Mouse (Mus musculus) heart, adult 2 months (tissue): ENCODE data around the gene Ppp1r36. TPM values are rescaled to one million over a fixed set of nuclear protein-coding genes. Genes with fewer than 3 reads are reported as not detected.

Experiments
- DNase-seq, 2 experiments: peaks; one replicate each; pipeline ENCODE4 v3.0.0; 2021
- H3K27ac ChIP-seq: fragments of 200-600 bp; 2 replicates; pipeline ENCODE4 v1.8.1; 2022
- H3K27me3 ChIP-seq: fragments of 200-500 bp; 2 replicates; pipeline ENCODE4 v1.6.1; 2012; ENCODE audit warnings: mild to moderate bottlenecking, low read length, inconsistent platforms, mixed read lengths; ENCODE audit not compliant: control insufficient read depth, insufficient read depth
- H3K36me3 ChIP-seq: fragments of 200-500 bp; 2 replicates; pipeline ENCODE4 v1.6.1; 2012; ENCODE audit warnings: low read length, inconsistent platforms; ENCODE audit not compliant: control insufficient read depth, insufficient read depth
- H3K4me1 ChIP-seq: fragments of 200-500 bp; 2 replicates; pipeline ENCODE4 v1.6.1; 2011; ENCODE audit warnings: low read length; ENCODE audit not compliant: control insufficient read depth, insufficient read depth
- H3K4me3 ChIP-seq: fragments of 200-600 bp; 2 replicates; pipeline ENCODE4 v1.8.1; 2022
- H3K79me2 ChIP-seq: fragments of 200-500 bp; replicated peaks from 2 replicates; pipeline ENCODE4 v1.6.1; 2012; ENCODE audit warnings: mild to moderate bottlenecking, inconsistent platforms, low read length, moderate library complexity, mixed read lengths; ENCODE audit not compliant: control insufficient read depth, insufficient read depth
- H3K9ac ChIP-seq: fragments of 200-500 bp; 2 replicates; pipeline ENCODE4 v1.6.1; 2012; ENCODE audit warnings: low read depth, mild to moderate bottlenecking, control low read depth, inconsistent platforms, low read length, mixed read lengths
- CTCF ChIP-seq: fragments of 200-600 bp; IDR thresholded peaks from 2 replicates; pipeline ENCODE4 v1.8.1; 2022; ENCODE audit warnings: antibody characterized with exemption, mild to moderate bottlenecking, moderate library complexity
- EP300 ChIP-seq: fragments of 200-500 bp; IDR thresholded peaks from 2 replicates; pipeline ENCODE4 v1.6.1; 2011; ENCODE audit warnings: low read depth, low read length, control low read depth; ENCODE audit not compliant: insufficient read depth
- POLR2A ChIP-seq: fragments of 200-500 bp; IDR thresholded peaks from 2 replicates; pipeline ENCODE4 v1.6.1; 2011; ENCODE audit warnings: mild to moderate bottlenecking, low read depth, low read length, control low read depth; ENCODE audit not compliant: insufficient read depth
- WGBS: fragments of 180-500 bp; shearing (Covaris S2); methylation state at CpG from one replicate; pipeline ENCODE4 v1.1.7; 2018; 5-methylcytosine and 5-hydroxymethylcytosine counted together
- intact Hi-C: fragments of 180-260 bp; cut with DNase I; formaldehyde crosslinking; loops from one replicate; pipeline ENCODE4 v1.15.1; 2025
- polyA plus RNA-seq: library from polyadenylated mRNA; depleted of rRNA; stranded (reverse); fragments of >200 nt; gene quantifications from 2 replicates; pipeline ENCODE4 v1.2.3, GENCODE M21; 2012
- total RNA-seq, 2 experiments: library from RNA; stranded (reverse); gene quantifications; 2 replicates each; pipeline ENCODE4 v1.2.3; 2021

Gene Ppp1r36
- total and polyA plus RNA-seq, 3 experiments, result 0.14 to 0.41 (median 0.16) TPM

DNA sequence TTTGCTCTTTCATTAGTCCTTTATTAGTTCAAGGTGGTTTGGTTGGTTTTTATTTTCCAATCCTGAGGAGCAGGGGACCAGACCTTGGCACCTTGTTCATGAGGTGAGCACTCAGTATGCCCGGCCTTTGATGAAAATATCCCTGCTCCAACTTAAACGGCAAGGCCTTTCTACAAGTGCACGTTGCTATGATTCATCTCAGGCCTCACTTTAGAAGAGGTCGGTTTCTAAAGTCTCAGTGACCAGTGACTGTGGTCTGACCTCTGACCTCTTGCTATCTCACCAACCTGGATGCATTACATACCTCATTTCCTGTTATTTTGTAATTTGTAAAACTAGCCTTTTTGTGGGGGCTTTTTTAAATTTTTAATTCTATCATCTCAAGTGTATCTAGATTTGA, 8.2 kb upstream of the Ppp1r36 start:
- Histone ChIP-seq H3K9ac (no peak overlapping the region), H3K27me3 (no peaks in the 10 kb centered on the region; the same call in 1 of the 2 replicates), H3K27ac (no peak overlapping the region), H3K4me3 (no peak overlapping the region), H3K4me1 (no peaks in the 10 kb centered on the region; the same call in 1 of the 2 replicates), H3K36me3 (no peaks in the 10 kb centered on the region), H3K79me2 (no peaks in the 10 kb centered on the region)
- DNase-seq, result no peak
- TF ChIP-seq CTCF (no peak), POLR2A (no peak), EP300 (no peak)
- WGBS, result 71% methylated on average over 4 of the region's 4 CpGs
- intact Hi-C loops, result loop anchor here (10.0 kb wide), 1 partner anchor 356 kb away; the partner anchor contains the start of genes Churc1 and Fntb

DNA sequence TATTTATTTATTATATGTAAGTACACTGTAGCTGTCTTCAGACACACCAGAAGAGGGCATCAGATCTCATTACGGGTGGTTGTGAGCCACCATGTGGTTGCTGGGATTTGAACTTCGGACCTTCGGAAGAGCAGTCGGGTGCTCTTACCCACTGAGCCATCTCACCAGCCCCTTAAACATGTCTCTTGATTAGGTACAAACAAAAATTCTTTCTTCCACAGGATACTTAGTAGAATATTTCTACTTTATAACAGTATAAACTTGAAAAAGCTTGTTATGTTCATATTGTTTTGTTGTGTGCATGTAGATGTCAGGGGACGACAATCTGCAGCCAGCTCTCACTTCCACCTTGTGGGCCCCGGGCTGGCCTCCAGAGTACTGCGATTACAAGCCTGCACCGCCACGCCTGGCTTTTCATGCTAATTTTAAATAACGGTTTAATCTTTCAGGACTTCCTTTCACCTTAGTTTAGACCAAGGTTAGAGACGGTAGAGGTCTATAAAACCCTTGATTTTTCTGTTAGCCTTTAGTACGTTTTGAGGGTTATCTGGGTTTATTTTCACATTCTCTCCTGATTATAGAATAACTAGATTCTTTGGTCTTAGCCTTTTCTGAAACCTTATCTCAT, 1.8 kb upstream of the Ppp1r36 start:
- Histone ChIP-seq H3K4me1 (no peaks in the 10 kb centered on the region), H3K79me2 (no peaks in the 10 kb centered on the region), H3K36me3 (no peaks in the 10 kb centered on the region), H3K4me3 (no peak overlapping the region), H3K27ac (no peak overlapping the region), H3K27me3 (no peaks in the 10 kb centered on the region), H3K9ac (no peak overlapping the region)
- peak in 1 of 2 experiments; percentile 20 for DNase-seq
- 63% methylated on average over 12 of the region's 12 CpGs for WGBS
- intact Hi-C loops, result no loop called here
- TF ChIP-seq CTCF (no peak), POLR2A (no peak), EP300 (no peak)

DNA sequence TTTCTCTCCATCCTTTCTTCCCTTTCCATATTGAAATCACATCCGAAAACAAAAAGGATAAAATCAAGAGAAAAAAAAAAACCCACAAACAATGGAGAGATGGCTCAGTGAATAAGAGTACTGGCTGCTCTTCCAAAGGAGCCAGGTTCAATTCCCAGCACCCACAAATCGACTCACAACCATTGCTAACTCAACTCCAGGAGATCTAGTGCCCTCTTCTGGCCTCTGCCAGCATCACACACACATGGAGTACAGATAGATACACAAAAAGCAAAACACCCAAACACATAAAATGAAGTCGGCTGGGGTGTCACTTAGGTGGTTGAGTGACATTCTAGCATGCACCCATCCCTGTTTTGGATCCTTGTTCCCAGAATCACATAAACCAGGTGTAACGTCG, 1.0 kb downstream of the Ppp1r36 start:
- Histone ChIP-seq H3K36me3 (no peaks in the 10 kb centered on the region), H3K27ac (no peak overlapping the region), H3K9ac (no peak overlapping the region), H3K79me2 (no peaks in the 10 kb centered on the region), H3K27me3 (no peaks in the 10 kb centered on the region), H3K4me3 (no peak overlapping the region), H3K4me1 (no peaks in the 10 kb centered on the region)
- intact Hi-C loops, result no loop called here
- DNase-seq, result no peak
- TF ChIP-seq CTCF (peak; percentile 27), EP300 (no peak)
- WGBS, result 97% methylated on average over 5 of the region's 5 CpGs

DNA sequence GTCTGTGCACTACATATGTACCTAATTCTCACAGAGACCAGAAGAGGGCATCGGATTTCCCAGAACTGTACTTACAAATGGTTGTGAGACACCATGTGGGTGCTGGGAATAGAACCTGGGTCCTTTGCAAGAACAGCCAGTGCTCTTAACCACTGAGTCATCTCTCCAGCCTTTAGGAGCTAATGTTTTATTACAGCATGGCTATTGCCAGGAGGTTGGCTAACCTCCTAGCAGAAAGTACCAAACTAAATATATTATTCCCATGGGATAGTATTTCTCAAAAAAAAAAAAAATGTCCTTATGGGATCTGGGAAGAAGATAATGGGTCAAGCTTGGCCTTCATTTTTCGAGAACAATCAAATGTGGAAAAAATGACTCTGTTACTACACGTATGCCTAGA, 7.9 kb downstream of the Ppp1r36 start:
- H3K36me3 ChIP-seq, result no peaks in the 10 kb centered on the region
- H3K27me3 ChIP-seq, result no peaks in the 10 kb centered on the region
- no peaks in the 10 kb centered on the region for H3K79me2 ChIP-seq
- no peak overlapping the region for H3K4me3 ChIP-seq
- whole genome bisulfite sequencing, result 83% methylated on average over 3 of the region's 3 CpGs
- TF ChIP-seq CTCF (no peak), POLR2A (no peak), EP300 (no peak)
- H3K4me1 ChIP-seq, result no peaks in the 10 kb centered on the region
- intact Hi-C loops, result no loop called here
- no peak for DNase-seq
- H3K9ac ChIP-seq, result no peak overlapping the region
- no peak overlapping the region for H3K27ac ChIP-seq

DNA sequence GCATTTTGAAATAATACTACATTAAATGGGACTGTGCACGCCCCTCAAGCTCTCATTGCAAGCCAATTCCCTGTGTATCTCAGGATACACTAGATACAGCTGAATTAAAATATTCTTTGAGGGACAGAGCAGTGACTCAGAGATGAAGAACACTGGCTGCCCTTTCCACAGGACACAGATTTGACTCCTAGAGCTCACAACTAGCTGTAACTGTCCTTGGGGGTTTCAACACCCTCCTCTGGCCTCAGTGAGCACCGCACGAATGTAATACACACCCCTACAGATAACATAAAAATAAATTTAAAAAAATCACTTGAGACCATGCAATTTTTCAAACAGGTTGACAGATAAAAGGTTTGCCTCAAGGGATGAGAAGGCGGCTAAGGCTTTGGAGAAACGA, 10.2 kb downstream of the Ppp1r36 start:
- DNase-seq, result no peak
- TF ChIP-seq POLR2A, result no peak
- H3K79me2 ChIP-seq, result no peaks in the 10 kb centered on the region
- no peak overlapping the region for H3K27ac ChIP-seq
- intact Hi-C loops, result no loop called here
- no peak overlapping the region for H3K9ac ChIP-seq
- no peaks in the 10 kb centered on the region for H3K36me3 ChIP-seq
- 50% methylated on average over 5 of the region's 5 CpGs for WGBS
- no peak overlapping the region for H3K4me3 ChIP-seq
- H3K4me1 ChIP-seq, result no peaks in the 10 kb centered on the region
- H3K27me3 ChIP-seq, result no peaks in the 10 kb centered on the region

DNA sequence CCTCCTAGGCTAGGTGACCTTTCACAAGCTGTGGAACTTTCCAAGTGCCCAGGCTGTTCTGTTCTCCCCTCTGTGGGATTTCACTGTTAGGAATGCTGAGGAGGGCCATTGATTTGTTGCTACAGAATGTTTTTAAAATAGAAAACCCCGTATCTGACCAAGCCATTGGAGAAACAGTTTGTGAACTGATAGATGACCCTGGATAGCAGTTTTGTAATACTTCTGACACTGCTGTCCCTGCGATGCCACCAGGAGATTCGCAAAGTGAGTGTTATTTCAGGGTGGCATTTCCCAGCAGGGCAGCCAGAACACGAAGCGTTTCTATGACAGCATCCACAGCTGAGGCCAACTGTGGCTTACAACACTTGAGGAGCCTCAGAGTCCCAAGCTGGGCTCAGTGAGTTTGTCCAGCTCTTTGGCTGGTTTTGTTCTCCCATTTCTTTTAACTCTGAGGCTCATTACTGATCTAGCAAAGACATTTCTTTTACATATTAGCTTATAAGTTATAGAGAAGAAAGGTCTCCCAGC, 13.6 kb downstream of the Ppp1r36 start:
- Histone ChIP-seq H3K4me3 (no peak overlapping the region), H3K36me3 (no peaks in the 10 kb centered on the region), H3K27me3 (peaks cover 3% of the 10 kb centered on the region), H3K79me2 (no peaks in the 10 kb centered on the region), H3K4me1 (no peaks in the 10 kb centered on the region), H3K9ac (no peak overlapping the region), H3K27ac (no peak overlapping the region)
- TF ChIP-seq CTCF (no peak), EP300 (no peak)
- intact Hi-C loops, result no loop called here
- 17% methylated on average over 5 of the region's 5 CpGs for WGBS
- peak in 1 of 2 experiments; percentile 7 for DNase-seq
